Mouse (Mus musculus) stomach, postnatal 0 days (tissue): Measurements from ENCODE around the gene Tsx.

Experiments
- CTCF ChIP-seq: IDR thresholded peaks from 2 replicates; pipeline ENCODE4 v1.5.1; 2016; ENCODE audit warnings: antibody characterized with exemption, low read depth, mild to moderate bottlenecking, moderate library complexity
- EP300 ChIP-seq: optimal IDR thresholded peaks from 2 replicates; pipeline ENCODE3; 2016; ENCODE audit warnings: antibody characterized with exemption

- no peak for TF ChIP-seq CTCF
- TF ChIP-seq EP300 = no peak
These were observed 38.5 kb downstream of the Tsx start for GRCm38 (mm10) chrX:103452815-103453214.
